Mouse (Mus musculus) embryonic facial prominence, embryonic 15.5 days (tissue): Measurements from ENCODE around the gene Serpinb1c. TPM values are rescaled to one million over a fixed set of nuclear protein-coding genes. Genes with fewer than 3 reads are reported as not detected.
A peak's percentile ranks its signal among the peaks of the same experiment; 100 is the strongest.
"Not testable (repeated sequence)": the region's sequence is repeated elsewhere in the genome, so short reads cannot be mapped to it uniquely, and the experiment has no call there.

Experiments
- ATAC-seq: fragments of 200-750 bp; cut with Nextera tagmentation; 2 replicates; pipeline ENCODE4 v1.8.0; 2017; ENCODE audit warnings: low read depth, moderate TSS enrichment; ENCODE audit not compliant: insufficient number of reproducible peaks, low FRiP score, low TSS enrichment
- H3K27ac ChIP-seq: fragments of 300-500 bp; sonication (generic); replicated peaks from 2 replicates; pipeline ENCODE4 v1.5.1; 2015; ENCODE audit warnings: mild to moderate bottlenecking, inconsistent platforms
- H3K27me3 ChIP-seq: fragments of 300-500 bp; sonication (generic); 2 replicates; pipeline ENCODE4 v1.6.1; 2015; ENCODE audit warnings: inconsistent platforms
- H3K36me3 ChIP-seq: fragments of 300-500 bp; sonication (generic); 2 replicates; pipeline ENCODE4 v1.6.1; 2015; ENCODE audit warnings: mild to moderate bottlenecking, inconsistent platforms
- H3K4me1 ChIP-seq: fragments of 300-500 bp; sonication (generic); 2 replicates; pipeline ENCODE4 v1.6.1; 2015; ENCODE audit warnings: inconsistent platforms
- H3K4me2 ChIP-seq: fragments of 300-500 bp; sonication (generic); replicated peaks from 2 replicates; pipeline ENCODE4 v1.6.1; 2015; ENCODE audit warnings: mild to moderate bottlenecking, inconsistent platforms
- H3K4me3 ChIP-seq: fragments of 300-500 bp; sonication (generic); replicated peaks from 2 replicates; pipeline ENCODE4 v1.5.1; 2015; ENCODE audit warnings: mild to moderate bottlenecking, inconsistent platforms
- H3K9ac ChIP-seq: fragments of 300-500 bp; sonication (generic); 2 replicates; pipeline ENCODE4 v1.6.1; 2015; ENCODE audit warnings: inconsistent platforms
- H3K9me3 ChIP-seq: fragments of 300-500 bp; sonication (generic); replicated peaks from 2 replicates; pipeline ENCODE4 v1.6.1; 2016; ENCODE audit warnings: inconsistent platforms
- WGBS: fragments of 180-500 bp; shearing (Covaris S2); methylation state at CpG from one replicate; pipeline ENCODE4 v1.1.7; 2015; 5-methylcytosine and 5-hydroxymethylcytosine counted together
- polyA plus RNA-seq: library from polyadenylated mRNA; unstranded; fragments of >200 nt; fragmentation: Nextera tagmentation; extraction: Ambion mirVana; gene quantifications from 2 replicates; pipeline ENCODE4 v1.2.1, GENCODE M21; 2015

Serpinb1c gene
- polyA plus RNA-seq, 1 experiment from 2014 or later: not detected

- Histone ChIP-seq H3K4me2 (no peak overlapping the region), H3K27ac (no peak overlapping the region), H3K36me3 (no peaks in the 10 kb centered on the region), H3K27me3 (no peaks in the 10 kb centered on the region), H3K9ac (no peak overlapping the region), H3K4me1 (no peaks in the 10 kb centered on the region), H3K4me3 (no peak overlapping the region), H3K9me3 (no peaks in the 10 kb centered on the region)
- ATAC-seq: peak; percentile 72; the same call in 1 of the 2 replicates
- WGBS: 26% methylated on average over 8 of the region's 8 CpGs
Observed at GRCm38 (mm10) chr13:32903211-32903873, 5.3 kb upstream of the Serpinb1c start.

DNA sequence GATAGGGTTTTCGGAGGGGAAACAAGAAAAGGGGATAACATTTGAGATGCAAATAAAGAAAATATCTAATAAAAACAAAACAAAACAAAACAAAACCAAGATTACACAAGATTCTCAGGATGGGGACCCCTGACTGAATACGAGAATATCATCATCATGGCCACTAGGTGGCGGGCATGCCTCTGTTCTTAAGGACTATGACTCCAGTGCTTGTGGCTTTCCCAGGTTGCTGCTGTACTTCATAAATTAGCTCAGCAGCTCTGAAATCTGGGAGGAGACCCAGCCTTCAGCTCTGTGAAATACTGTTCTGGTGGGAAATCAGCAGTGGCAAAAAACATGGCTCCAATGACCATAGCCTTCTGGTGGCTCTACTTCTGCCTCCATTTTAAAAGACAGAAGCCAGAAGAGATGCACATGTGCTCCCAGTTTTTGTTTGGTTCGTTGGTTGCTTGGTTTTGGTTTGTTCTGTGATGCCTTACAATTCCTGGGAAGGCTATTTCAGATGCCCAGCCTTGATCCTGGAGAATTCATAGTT lies 4.5 kb upstream of the Serpinb1c start:
- no peak overlapping the region for H3K4me2 ChIP-seq
- H3K4me1 ChIP-seq: no peaks in the 10 kb centered on the region
- no peak for ATAC-seq
- H3K27ac ChIP-seq: no peak overlapping the region
- no peaks in the 10 kb centered on the region for H3K27me3 ChIP-seq
- H3K9me3 ChIP-seq: no peaks in the 10 kb centered on the region
- H3K36me3 ChIP-seq: no peaks in the 10 kb centered on the region
- WGBS: 13% methylated on average over 4 of the region's 4 CpGs
- no peak overlapping the region for H3K4me3 ChIP-seq
- H3K9ac ChIP-seq: no peak overlapping the region

- Histone ChIP-seq H3K4me2 (no peak overlapping the region), H3K9ac (no peak overlapping the region), H3K36me3 (no peaks in the 10 kb centered on the region), H3K4me3 (no peak overlapping the region), H3K9me3 (no peaks in the 10 kb centered on the region), H3K4me1 (no peaks in the 10 kb centered on the region), H3K27me3 (no peaks in the 10 kb centered on the region), H3K27ac (no peak overlapping the region)
- 23% methylated on average over 2 of the region's 2 CpGs for WGBS
- ATAC-seq: no peak
Observed at GRCm38 (mm10) chr13:32900639-32901038, 2.6 kb upstream of the Serpinb1c start.

DNA sequence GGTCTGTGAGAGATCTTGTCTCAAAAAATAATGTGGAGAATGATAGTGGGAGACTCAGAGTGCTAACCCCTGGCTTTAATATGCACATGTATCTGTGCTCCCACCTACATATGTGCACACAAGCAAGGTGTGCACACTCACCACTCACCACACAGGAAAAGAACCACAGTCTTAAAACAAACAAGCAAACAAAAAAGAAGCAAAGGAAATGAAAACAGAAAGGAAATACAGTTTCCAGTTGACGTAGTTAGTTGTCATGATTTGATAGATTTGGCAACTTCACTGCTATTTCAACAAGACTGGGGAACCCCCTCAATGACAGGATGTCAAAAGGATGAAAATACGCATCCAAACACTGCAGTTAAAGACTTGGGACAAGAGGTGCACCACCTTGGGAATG lies 1.1 kb upstream of the Serpinb1c start:
- not testable (repeated sequence) for H3K9ac ChIP-seq, H3K27me3 ChIP-seq, H3K27ac ChIP-seq, H3K4me1 ChIP-seq, H3K4me2 ChIP-seq, H3K4me3 ChIP-seq, H3K36me3 ChIP-seq, H3K9me3 ChIP-seq, ATAC-seq
- 59% methylated on average over 2 of the region's 2 CpGs for WGBS

DNA sequence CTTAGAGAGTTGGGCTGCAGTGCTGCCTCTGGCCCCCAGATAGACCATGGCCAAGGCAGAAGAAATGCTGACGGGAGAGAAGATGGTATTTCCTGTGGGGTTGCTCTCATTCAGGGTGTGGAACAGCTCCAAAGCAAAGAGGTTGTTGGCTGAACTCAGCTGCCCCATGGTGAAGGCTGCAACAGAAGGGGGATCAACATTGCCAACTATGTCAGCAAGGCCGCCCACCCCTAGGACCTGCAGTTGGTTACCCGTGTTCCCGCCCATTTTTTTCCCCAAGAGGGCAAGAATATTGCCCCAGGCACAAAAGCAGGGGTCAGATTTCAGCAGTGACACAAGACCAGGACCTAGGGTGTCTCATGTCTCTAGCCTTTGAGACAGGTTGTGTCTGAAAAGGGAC lies 1.1 kb downstream of the Serpinb1c start:
- H3K27ac ChIP-seq: no peak overlapping the region
- no peaks in the 10 kb centered on the region for H3K36me3 ChIP-seq
- no peaks in the 10 kb centered on the region for H3K27me3 ChIP-seq
- 63% methylated on average over 4 of the region's 4 CpGs for WGBS
- no peaks in the 10 kb centered on the region for H3K9me3 ChIP-seq
- H3K9ac ChIP-seq: no peak overlapping the region
- no peak for ATAC-seq
- H3K4me3 ChIP-seq: no peak overlapping the region
- H3K4me2 ChIP-seq: no peak overlapping the region
- no peaks in the 10 kb centered on the region for H3K4me1 ChIP-seq

GRCm38 (mm10) chr13:32884755-32885154 lies 13.3 kb downstream of the Serpinb1c start:
- H3K9ac ChIP-seq: no peak overlapping the region
- no peak overlapping the region for H3K4me3 ChIP-seq
- no peaks in the 10 kb centered on the region for H3K36me3 ChIP-seq
- no peak overlapping the region for H3K27ac ChIP-seq
- no peaks in the 10 kb centered on the region for H3K9me3 ChIP-seq
- no peaks in the 10 kb centered on the region for H3K27me3 ChIP-seq
- no peak for ATAC-seq
- H3K4me2 ChIP-seq: no peak overlapping the region
- H3K4me1 ChIP-seq: no peaks in the 10 kb centered on the region

GRCm38 (mm10) chr13:32873862-32874261 lies 24.1 kb downstream of the Serpinb1c start:
- no peak for ATAC-seq
- Histone ChIP-seq H3K9me3 (no peaks in the 10 kb centered on the region), H3K27ac (no peak overlapping the region), H3K4me3 (no peak overlapping the region), H3K9ac (no peak overlapping the region), H3K4me2 (no peak overlapping the region), H3K4me1 (no peaks in the 10 kb centered on the region), H3K27me3 (no peaks in the 10 kb centered on the region), H3K36me3 (no peaks in the 10 kb centered on the region)
- 60% methylated on average over 1 of the region's 1 CpGs for WGBS

- WGBS: 68% methylated on average over 5 of the region's 5 CpGs
- H3K27me3 ChIP-seq: no peaks in the 10 kb centered on the region
- no peaks in the 10 kb centered on the region for H3K36me3 ChIP-seq
- no peaks in the 10 kb centered on the region for H3K9me3 ChIP-seq
- H3K4me1 ChIP-seq: no peaks in the 10 kb centered on the region
- ATAC-seq: no peak
- H3K27ac ChIP-seq: no peak overlapping the region
- H3K4me3 ChIP-seq: no peak overlapping the region
- no peak overlapping the region for H3K9ac ChIP-seq
- no peak overlapping the region for H3K4me2 ChIP-seq
Observed at GRCm38 (mm10) chr13:32868843-32869242, 29.2 kb downstream of the Serpinb1c start.

- not testable (repeated sequence) for H3K4me2 ChIP-seq, H3K4me1 ChIP-seq, ATAC-seq, H3K4me3 ChIP-seq, H3K36me3 ChIP-seq, H3K9ac ChIP-seq, H3K9me3 ChIP-seq, H3K27ac ChIP-seq, H3K27me3 ChIP-seq
- WGBS: 79% methylated on average over 4 of the region's 4 CpGs
Observed at GRCm38 (mm10) chr13:32868233-32868632, 29.8 kb downstream of the Serpinb1c start.

DNA sequence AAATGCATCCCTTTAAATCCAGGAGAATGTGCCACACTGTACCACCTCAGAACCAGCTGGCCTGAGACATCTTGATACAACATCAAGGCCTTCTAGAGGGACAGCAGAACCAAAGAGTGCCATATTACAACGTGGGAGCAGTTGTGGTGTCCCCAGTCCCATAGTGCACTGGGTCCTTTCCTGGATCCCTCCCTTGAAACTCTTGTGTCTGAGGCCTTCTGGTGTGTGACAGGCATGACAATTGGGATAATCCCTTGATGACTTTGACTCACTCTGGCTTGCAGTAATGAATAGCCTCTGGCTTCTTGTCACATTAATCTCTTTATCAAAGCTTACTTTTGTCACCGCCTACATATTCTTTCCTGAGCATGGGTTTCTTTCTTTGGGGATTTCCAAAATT lies 31.0 kb downstream of the Serpinb1c start:
- 35% methylated on average over 2 of the region's 2 CpGs for WGBS
- no peak overlapping the region for H3K27ac ChIP-seq
- ATAC-seq: no peak
- no peaks in the 10 kb centered on the region for H3K36me3 ChIP-seq
- no peaks in the 10 kb centered on the region for H3K27me3 ChIP-seq
- H3K9me3 ChIP-seq: no peaks in the 10 kb centered on the region
- H3K9ac ChIP-seq: no peak overlapping the region
- no peaks in the 10 kb centered on the region for H3K4me1 ChIP-seq
- H3K4me2 ChIP-seq: no peak overlapping the region
- no peak overlapping the region for H3K4me3 ChIP-seq

GRCm38 (mm10) chr13:32866484-32866883 lies 31.5 kb downstream of the Serpinb1c start:
- no peaks in the 10 kb centered on the region for H3K27me3 ChIP-seq
- 3% methylated on average over 9 of the region's 9 CpGs for WGBS
- no peak for ATAC-seq

DNA sequence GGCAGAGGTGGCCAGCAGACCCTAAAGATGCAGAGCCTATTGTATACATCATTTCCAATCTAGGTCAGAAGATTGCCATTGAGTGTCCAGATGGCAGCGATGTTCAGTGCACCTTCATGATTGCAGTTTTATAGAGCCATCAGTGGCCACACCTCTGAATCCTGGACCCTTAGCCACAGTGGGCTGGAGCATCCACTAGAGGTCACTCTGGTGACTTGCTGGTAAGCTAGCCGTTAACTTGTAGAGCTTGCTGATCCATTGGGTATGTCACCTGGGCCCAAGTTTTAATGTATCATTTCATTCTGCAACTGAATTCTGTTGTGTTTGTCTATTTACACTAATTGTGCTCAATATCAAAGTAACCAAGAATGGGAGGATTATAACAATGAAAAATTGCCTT lies 32.4 kb downstream of the Serpinb1c start:
- H3K4me2 ChIP-seq: no peak overlapping the region
- no peak for ATAC-seq
- WGBS: 56% methylated on average over 2 of the region's 2 CpGs

More at GRCm38 (mm10) chr13:32866484-32866883, 31.5 kb downstream of the Serpinb1c start:
- no peaks in the 10 kb centered on the region for H3K36me3 ChIP-seq
- H3K9ac ChIP-seq: no peak overlapping the region
- no peaks in the 10 kb centered on the region for H3K9me3 ChIP-seq
- no peak overlapping the region for H3K27ac ChIP-seq
- no peaks in the 10 kb centered on the region for H3K4me1 ChIP-seq
- no peak overlapping the region for H3K4me2 ChIP-seq
- H3K4me3 ChIP-seq: no peak overlapping the region

More for the DNA sequence above, 32.4 kb downstream of the Serpinb1c start:
- no peaks in the 10 kb centered on the region for H3K4me1 ChIP-seq
- no peaks in the 10 kb centered on the region for H3K27me3 ChIP-seq
- H3K36me3 ChIP-seq: no peaks in the 10 kb centered on the region
- H3K9me3 ChIP-seq: no peaks in the 10 kb centered on the region
- H3K4me3 ChIP-seq: no peak overlapping the region
- H3K9ac ChIP-seq: no peak overlapping the region
- no peak overlapping the region for H3K27ac ChIP-seq
